ENCODE assay signal across 8 mouse cellular contexts in the genomic region with DNA sequence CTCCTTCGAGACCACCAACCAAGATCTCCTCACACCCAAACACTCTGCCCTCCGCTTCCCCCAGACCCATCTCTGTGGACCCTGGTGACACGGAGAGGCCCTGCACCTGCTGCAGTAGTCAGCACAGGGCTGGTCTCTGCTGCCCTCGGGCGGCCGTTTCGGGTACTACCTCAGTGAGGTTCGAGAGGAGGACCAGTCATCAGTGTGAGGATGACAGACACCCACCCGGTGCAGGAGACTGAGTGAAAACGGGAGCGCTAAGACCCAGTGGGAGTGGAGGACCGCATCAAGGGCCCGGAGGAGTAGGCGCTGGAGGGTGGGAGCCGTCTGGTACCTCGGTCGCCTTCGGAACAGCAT. TPM values are rescaled to one million over a fixed set of nuclear protein-coding genes. Genes with fewer than 3 reads are reported as not detected.
A peak's percentile ranks its signal among the peaks of the same experiment; 100 is the strongest.
DNase-seq lines count a peak whose midpoint lies in the region; ATAC-seq and TF ChIP-seq lines count a peak whose summit lies in the region.

No protein-coding gene starts in this region.

- no peaks in the 10 kb centered on the region for H3K36me3 ChIP-seq in hindbrain, embryonic 11.5 days (ENCODE audit: control insufficient read depth, insufficient read depth, low read length)
- peaks cover 2% of the 10 kb centered on the region; the same call in 1 of the 2 replicates for H3K36me3 ChIP-seq in lung, embryonic 16.5 days (ENCODE audit: control insufficient read depth, insufficient read depth, low read length)
- no peaks in the 10 kb centered on the region for H3K36me3 ChIP-seq in thymus, adult 2 months (ENCODE audit: control insufficient read depth, insufficient read depth, low read length)

- H3K27ac ChIP-seq in hindbrain, embryonic 11.5 days (ENCODE audit: low read depth, low read length) = peak overlapping the region; percentile 86
- peak overlapping the region; percentile 99 for H3K27ac ChIP-seq in lung, embryonic 16.5 days (ENCODE audit: low read length)
- H3K27ac ChIP-seq in thymus, adult 2 months (ENCODE audit: control insufficient read depth, insufficient read depth, low read length) = peak overlapping the region; percentile 91

- H3K4me3 ChIP-seq in hindbrain, embryonic 11.5 days (ENCODE audit: low read depth, low read length) = peak overlapping the region; percentile 46
- H3K4me3 ChIP-seq in lung, embryonic 16.5 days (ENCODE audit: low read length) = peak overlapping the region; percentile 62
- peak overlapping the region; percentile 59 for H3K4me3 ChIP-seq in thymus, adult 2 months (ENCODE audit: control insufficient read depth, insufficient read depth, low read length)

- peaks cover 6% of the 10 kb centered on the region for H3K4me1 ChIP-seq in hindbrain, embryonic 11.5 days (replicated peaks; ENCODE audit: control insufficient read depth, insufficient read depth, low read length)
- H3K4me1 ChIP-seq in lung, embryonic 16.5 days (replicated peaks; ENCODE audit: control insufficient read depth, insufficient read depth, low read length) = peaks cover 37% of the 10 kb centered on the region
- peaks cover 32% of the 10 kb centered on the region for H3K4me1 ChIP-seq in thymus, adult 2 months (replicated peaks; ENCODE audit: control insufficient read depth, insufficient read depth, low read length)

- peak; percentile 95 for DNase-seq in NIH3T3 (ENCODE audit: low read depth)
- DNase-seq in cerebellum, adult 9-11 months = peak; percentile 97
- peak; percentile 97 to 100 for DNase-seq in frontal cortex, adult 2 months (ENCODE audit: extremely low spot score in 1 of 2, low spot score in 1 of 2)
- DNase-seq in hindbrain, embryonic 11.5 days (ENCODE audit: low spot score) = peak; percentile 99
- DNase-seq in layer of hippocampus, adult 9-11 months = peak; percentile 97
- DNase-seq in ovary, adult 18-20 months (ENCODE audit: low spot score) = peak; percentile 81
- peak; percentile 100 for DNase-seq in thymus, adult 2 months

- under 1% methylated on average over 18 of the region's 18 CpGs for WGBS in hindbrain, embryonic 11.5 days
- WGBS in lung, embryonic 16.5 days = under 1% methylated on average over 18 of the region's 18 CpGs
- 3% methylated on average over 18 of the region's 18 CpGs for WGBS in thymus, adult 2 months

- TF ChIP-seq CTCF in thymus, adult 2 months (IDR thresholded peaks at IDR 0.05; ENCODE audit: borderline replicate concordance, control insufficient read depth, extremely low read depth, insufficient read depth, low read length, poor library complexity) = peak; percentile 98

- no peaks in the 10 kb centered on the region for H3K27me3 ChIP-seq in hindbrain, embryonic 11.5 days (ENCODE audit: control insufficient read depth, insufficient read depth, low read length)
- no peaks in the 10 kb centered on the region for H3K27me3 ChIP-seq in lung, embryonic 16.5 days (ENCODE audit: control insufficient read depth, insufficient read depth, low read depth, low read length)
- no peaks in the 10 kb centered on the region for H3K27me3 ChIP-seq in thymus, adult 2 months (ENCODE audit: control insufficient read depth, insufficient read depth, low read length)

- H3K9ac ChIP-seq in hindbrain, embryonic 11.5 days (ENCODE audit: low read depth, low read length) = peak overlapping the region; percentile 87; the same call in 1 of the 2 replicates
- peak overlapping the region; percentile 96 for H3K9ac ChIP-seq in lung, embryonic 16.5 days (ENCODE audit: low read length)

- TF ChIP-seq POLR2A in thymus, adult 2 months (IDR thresholded peaks at IDR 0.05; ENCODE audit: control insufficient read depth, extremely low read depth, insufficient read depth, low read length, poor library complexity) = no peak

- peak; percentile 72 for ATAC-seq in hindbrain, embryonic 11.5 days (ENCODE audit: low FRiP score)
- peak; percentile 59 for ATAC-seq in lung, embryonic 16.5 days (ENCODE audit: low read depth)

- H3K4me2 ChIP-seq in hindbrain, embryonic 11.5 days (replicated peaks; ENCODE audit: low read depth, low read length) = peak overlapping the region; percentile 79
- peak overlapping the region; percentile 66 for H3K4me2 ChIP-seq in lung, embryonic 16.5 days (ENCODE audit: low read depth, low read length)

- H3K9me3 ChIP-seq in hindbrain, embryonic 11.5 days (ENCODE audit: control insufficient read depth, low read length) = no peaks in the 10 kb centered on the region
- H3K9me3 ChIP-seq in lung, embryonic 16.5 days (ENCODE audit: control insufficient read depth, low read length) = no peaks in the 10 kb centered on the region

RNA-seq across cellular contexts. Expression of a gene that starts 0.8 kb away (rescaled TPM):
- polyA plus RNA-seq in frontal cortex, adult 2 months (2012; rRNA removed) = 13.7 and 15.1 TPM in 2 replicates
- 2.3 and 3.7 TPM in 2 replicates for polyA plus RNA-seq in hindbrain, embryonic 11.5 days (2014; fragmentation: Nextera tagmentation; extraction: Ambion mirVana)
- polyA plus RNA-seq in lung, embryonic 16.5 days (2015; fragmentation: Nextera tagmentation; extraction: Ambion mirVana) = 10.0 and 11.0 TPM in 2 replicates
- 34.2 and 41.3 TPM in 2 replicates for polyA plus RNA-seq in thymus, adult 2 months (2012; rRNA removed)

RNA-seq across cellular contexts. Expression of a gene that starts 2.9 kb away (rescaled TPM):
- 665 and 695 TPM in 2 replicates for polyA plus RNA-seq in frontal cortex, adult 2 months (2012; rRNA removed)
- polyA plus RNA-seq in hindbrain, embryonic 11.5 days (2014; fragmentation: Nextera tagmentation; extraction: Ambion mirVana) = 14.7 and 16.8 TPM in 2 replicates
- polyA plus RNA-seq in lung, embryonic 16.5 days (2015; fragmentation: Nextera tagmentation; extraction: Ambion mirVana) = 4.9 and 5.9 TPM in 2 replicates
- 7.9 TPM in 2 replicates for polyA plus RNA-seq in thymus, adult 2 months (2012; rRNA removed)

RNA-seq across cellular contexts. Expression of a gene that starts 5.2 kb away (rescaled TPM):
- polyA plus RNA-seq in frontal cortex, adult 2 months (2012; rRNA removed) = 438 and 444 TPM in 2 replicates
- polyA plus RNA-seq in hindbrain, embryonic 11.5 days (2014; fragmentation: Nextera tagmentation; extraction: Ambion mirVana) = 633 and 640 TPM in 2 replicates
- 437 and 448 TPM in 2 replicates for polyA plus RNA-seq in lung, embryonic 16.5 days (2015; fragmentation: Nextera tagmentation; extraction: Ambion mirVana)
- 778 and 831 TPM in 2 replicates for polyA plus RNA-seq in thymus, adult 2 months (2012; rRNA removed)

RNA-seq across cellular contexts. Expression of a gene that starts 15.7 kb away (rescaled TPM):
- polyA plus RNA-seq in frontal cortex, adult 2 months (2012; rRNA removed) = not detected in 2 replicates
- 0.36 and 0.43 TPM in 2 replicates for polyA plus RNA-seq in hindbrain, embryonic 11.5 days (2014; fragmentation: Nextera tagmentation; extraction: Ambion mirVana)
- polyA plus RNA-seq in lung, embryonic 16.5 days (2015; fragmentation: Nextera tagmentation; extraction: Ambion mirVana) = 1.2 TPM in 1 of 2 replicates, not detected in the other
- polyA plus RNA-seq in thymus, adult 2 months (2012; rRNA removed) = 0.29 TPM in 1 of 2 replicates, not detected in the other

RNA-seq across cellular contexts. Expression of a gene that starts 26.2 kb away (rescaled TPM):
- polyA plus RNA-seq in frontal cortex, adult 2 months (2012; rRNA removed) = 66.1 and 69.2 TPM in 2 replicates
- polyA plus RNA-seq in hindbrain, embryonic 11.5 days (2014; fragmentation: Nextera tagmentation; extraction: Ambion mirVana) = 42.9 and 43.2 TPM in 2 replicates
- 141 and 161 TPM in 2 replicates for polyA plus RNA-seq in lung, embryonic 16.5 days (2015; fragmentation: Nextera tagmentation; extraction: Ambion mirVana)
- polyA plus RNA-seq in thymus, adult 2 months (2012; rRNA removed) = 873 and 1,061 TPM in 2 replicates

Comparison
In these comparisons a context has a peak if more than half of its experiments do, and no peak if none do; other contexts are left out.
1. Peak in every context shown above with its lines: DNase-seq, ATAC-seq, H3K4me3 ChIP-seq and H3K27ac ChIP-seq.
2. RNA of a gene that starts 2.9 kb away (polyA plus RNA-seq): 665 to 695 TPM in frontal cortex, adult 2 months; 14.7 to 16.8 TPM in hindbrain, embryonic 11.5 days, 7.9 TPM in thymus, adult 2 months and 4.9 to 5.9 TPM in lung, embryonic 16.5 days; every median in the first group is over 10 times any median in the second.